Mouse (Mus musculus): ENCODE data around the gene Clec16a. TPM values are rescaled to one million over a fixed set of nuclear protein-coding genes. Genes with fewer than 3 reads are reported as not detected.

Clec16a gene
- polyA plus RNA-seq, 2 experiments: 2.7 to 10.0 TPM

GRCm38 (mm10) chr16:10668453-10668852 is 123.3 kb downstream of the Clec16a start:
- Histone ChIP-seq H3K9ac (replicated peaks) (no peak overlapping the region), H3K9me3 (ENCODE audit: control insufficient read depth, low read length) (no peaks in the 10 kb centered on the region), H3K27ac (no peak overlapping the region), H3K4me1 (replicated peaks; ENCODE audit: control insufficient read depth in 2 of 2, insufficient read depth in 2 of 2, low read length in 1 of 2) (peaks cover 0 to 13% of the 10 kb centered on the region in 2 experiments; a peak in 1 of 4 replicates), H3K4me2 (ENCODE audit: low read depth) (no peak overlapping the region), H3K4me3 (ENCODE audit: insufficient read depth in 1 of 2, low read depth in 2 of 2, low read length in 2 of 2) (no peak overlapping the region), H3K36me3 (replicated peaks; ENCODE audit: control insufficient read depth, insufficient read depth, low read depth) (no peaks in the 10 kb centered on the region), H3K27me3 (ENCODE audit: control insufficient read depth, insufficient read depth, low read length) (no peaks in the 10 kb centered on the region)
- DNase-seq (ENCODE audit: low read depth in 3 of 3, low spot score in 3 of 3) (no peak), ATAC-seq (ENCODE audit: insufficient read depth) (no peak)
- WGBS (ENCODE audit: insufficient replicate concordance): 57% methylated on average over 8 of the region's 8 CpGs
- TF ChIP-seq EP300 (IDR thresholded peaks at IDR 0.05; ENCODE audit: low read depth): no peak
- TF ChIP-seq CTCF (IDR thresholded peaks at IDR 0.05; ENCODE audit: low read depth): no peak

- no peak overlapping the region for H3K4me3 ChIP-seq (ENCODE audit: insufficient read depth in 1 of 2, low read depth in 2 of 2, low read length in 2 of 2)
- TF ChIP-seq CTCF (IDR thresholded peaks at IDR 0.05; ENCODE audit: low read depth) (no peak), EP300 (IDR thresholded peaks at IDR 0.05; ENCODE audit: low read depth) (no peak)
- H3K9me3 ChIP-seq (ENCODE audit: control insufficient read depth, low read length): no peaks in the 10 kb centered on the region
- WGBS (ENCODE audit: insufficient replicate concordance): 65% methylated on average over 7 of the region's 7 CpGs
- H3K27ac ChIP-seq: no peak overlapping the region
- H3K9ac ChIP-seq (replicated peaks): no peak overlapping the region
- no peak for ATAC-seq (ENCODE audit: insufficient read depth)
- peaks cover 0 to 12% of the 10 kb centered on the region in 2 experiments; a peak in 1 of 4 replicates for H3K4me1 ChIP-seq (replicated peaks; ENCODE audit: control insufficient read depth in 2 of 2, insufficient read depth in 2 of 2, low read length in 1 of 2)
- no peak overlapping the region for H3K4me2 ChIP-seq (ENCODE audit: low read depth)
- H3K27me3 ChIP-seq (ENCODE audit: control insufficient read depth, insufficient read depth, low read length): no peaks in the 10 kb centered on the region
- no peak for DNase-seq (ENCODE audit: low read depth in 3 of 3, low spot score in 3 of 3)
- H3K36me3 ChIP-seq (replicated peaks; ENCODE audit: control insufficient read depth, insufficient read depth, low read depth): no peaks in the 10 kb centered on the region
Observed at GRCm38 (mm10) chr16:10668991-10669703, 124.0 kb downstream of the Clec16a start.

GRCm38 (mm10) chr16:10669936-10670335 is 124.8 kb downstream of the Clec16a start:
- TF ChIP-seq EP300 (IDR thresholded peaks at IDR 0.05; ENCODE audit: low read depth) (no peak), CTCF (IDR thresholded peaks at IDR 0.05; ENCODE audit: low read depth) (no peak)
- Histone ChIP-seq H3K27me3 (ENCODE audit: control insufficient read depth, insufficient read depth, low read length) (no peaks in the 10 kb centered on the region), H3K4me1 (replicated peaks; ENCODE audit: control insufficient read depth in 2 of 2, insufficient read depth in 2 of 2, low read length in 1 of 2) (peaks cover 0 to 10% of the 10 kb centered on the region in 2 experiments; a peak in 2 of 4 replicates), H3K4me3 (ENCODE audit: insufficient read depth in 1 of 2, low read depth in 2 of 2, low read length in 2 of 2) (no peak overlapping the region), H3K9me3 (ENCODE audit: control insufficient read depth, low read length) (no peaks in the 10 kb centered on the region), H3K4me2 (ENCODE audit: low read depth) (no peak overlapping the region), H3K36me3 (replicated peaks; ENCODE audit: control insufficient read depth, insufficient read depth, low read depth) (no peaks in the 10 kb centered on the region), H3K27ac (no peak overlapping the region), H3K9ac (replicated peaks) (no peak overlapping the region)
- DNase-seq (ENCODE audit: low read depth in 3 of 3, low spot score in 3 of 3): no peak
- no peak for ATAC-seq (ENCODE audit: insufficient read depth)
- 53% methylated on average over 3 of the region's 3 CpGs for WGBS (ENCODE audit: insufficient replicate concordance)

DNA sequence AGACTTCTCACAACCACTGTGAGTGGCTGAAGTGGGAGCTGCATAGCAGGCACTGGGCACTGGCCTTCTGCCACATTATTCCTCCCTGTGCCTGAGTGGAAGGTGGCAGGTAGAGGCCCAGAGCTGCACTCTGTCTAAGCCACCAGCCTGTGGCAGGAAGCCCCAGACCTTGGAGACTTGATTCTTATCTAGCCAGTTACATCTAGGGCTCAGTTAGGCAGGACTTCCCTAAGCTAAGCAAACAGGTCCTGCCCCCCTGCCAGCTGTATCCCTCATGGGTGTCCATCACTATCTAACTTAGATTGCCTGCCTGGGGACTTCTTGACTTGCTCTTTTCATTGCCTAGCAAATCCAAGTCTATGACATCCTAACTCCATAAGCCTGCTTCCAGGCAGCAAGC is 127.4 kb downstream of the Clec16a start:
- Histone ChIP-seq H3K27me3 (ENCODE audit: control insufficient read depth, insufficient read depth, low read length) (no peaks in the 10 kb centered on the region), H3K9me3 (ENCODE audit: control insufficient read depth, low read length) (no peaks in the 10 kb centered on the region), H3K4me3 (ENCODE audit: insufficient read depth in 1 of 2, low read depth in 2 of 2, low read length in 2 of 2) (no peak overlapping the region), H3K36me3 (replicated peaks; ENCODE audit: control insufficient read depth, insufficient read depth, low read depth) (no peaks in the 10 kb centered on the region), H3K9ac (replicated peaks) (no peak overlapping the region), H3K4me1 (replicated peaks; ENCODE audit: control insufficient read depth in 2 of 2, insufficient read depth in 2 of 2, low read length in 1 of 2) (peaks cover 12 to 20% of the 10 kb centered on the region in 2 experiments), H3K27ac (no peak overlapping the region), H3K4me2 (ENCODE audit: low read depth) (no peak overlapping the region)
- TF ChIP-seq EP300 (IDR thresholded peaks at IDR 0.05; ENCODE audit: low read depth) (no peak), CTCF (IDR thresholded peaks at IDR 0.05; ENCODE audit: low read depth) (no peak)
- DNase-seq (ENCODE audit: low read depth in 3 of 3, low spot score in 3 of 3): no peak
- ATAC-seq (ENCODE audit: insufficient read depth): no peak

DNA sequence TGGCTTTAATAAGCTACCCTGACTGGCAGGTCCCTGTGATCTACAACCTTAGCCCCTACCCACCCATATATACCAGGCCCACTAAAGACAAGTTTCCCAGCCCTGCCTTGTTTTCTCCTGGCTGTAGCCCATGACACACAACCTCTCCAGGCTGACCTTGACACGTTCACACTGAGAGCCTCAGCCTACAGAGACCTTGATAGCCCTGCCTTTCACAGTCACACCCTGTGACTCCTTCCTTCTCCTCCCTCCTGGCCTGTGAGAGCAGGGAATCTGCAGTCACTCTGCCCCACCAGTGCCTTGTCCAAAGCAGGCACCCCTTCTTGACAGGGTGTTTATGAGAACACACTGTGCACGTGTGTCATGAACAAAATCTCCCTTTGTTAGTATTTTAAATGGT is 128.9 kb downstream of the Clec16a start:
- Histone ChIP-seq H3K4me1 (replicated peaks; ENCODE audit: control insufficient read depth in 2 of 2, insufficient read depth in 2 of 2, low read length in 1 of 2) (peaks cover 12 to 22% of the 10 kb centered on the region in 2 experiments), H3K36me3 (replicated peaks; ENCODE audit: control insufficient read depth, insufficient read depth, low read depth) (no peaks in the 10 kb centered on the region), H3K9me3 (ENCODE audit: control insufficient read depth, low read length) (no peaks in the 10 kb centered on the region), H3K9ac (replicated peaks) (no peak overlapping the region), H3K4me2 (ENCODE audit: low read depth) (no peak overlapping the region), H3K4me3 (ENCODE audit: insufficient read depth in 1 of 2, low read depth in 2 of 2, low read length in 2 of 2) (no peak overlapping the region), H3K27ac (no peak overlapping the region), H3K27me3 (ENCODE audit: control insufficient read depth, insufficient read depth, low read length) (no peaks in the 10 kb centered on the region)
- no peak for DNase-seq (ENCODE audit: low read depth in 3 of 3, low spot score in 3 of 3)
- 44% methylated on average over 2 of the region's 2 CpGs for WGBS (ENCODE audit: insufficient replicate concordance)
- TF ChIP-seq CTCF (IDR thresholded peaks at IDR 0.05; ENCODE audit: low read depth) (no peak), EP300 (IDR thresholded peaks at IDR 0.05; ENCODE audit: low read depth) (no peak)
- no peak for ATAC-seq (ENCODE audit: insufficient read depth)

Measured in liver, embryonic 14.5 days (tissue).